Comparison of ENCODE assay signal across 17 mouse cellular contexts in genomic region chr12:24895352-24895751, GRCm38 (mm10).
A peak's percentile ranks its signal among the peaks of the same experiment; 100 is the strongest.
DNase-seq lines count a peak whose midpoint lies in the region; ATAC-seq lines count a peak whose summit lies in the region.
"Had no signal": no experiment of that assay in that cellular context is flagged by ENCODE, and none has a peak within 500 bp of the region (broad histone marks: within the 10 kb centered on the region; RNA-seq: fewer than 3 reads in every experiment).

No protein-coding gene starts in this region.

- no peaks in the 10 kb centered on the region for H3K27me3 ChIP-seq in heart, embryonic 10.5 days (ENCODE audit: insufficient read depth, poor library complexity, severe bottlenecking)
- H3K27me3 ChIP-seq in lung, embryonic 16.5 days (ENCODE audit: control insufficient read depth, insufficient read depth, low read depth, low read length) = no peaks in the 10 kb centered on the region
- no peaks in the 10 kb centered on the region for H3K27me3 ChIP-seq in neural tube, embryonic 15.5 days (replicated peaks)
- H3K27me3 ChIP-seq in forebrain, embryonic 15.5 days = no peaks in the 10 kb centered on the region
- H3K27me3 ChIP-seq: embryonic facial prominence, embryonic 12.5 days; midbrain, embryonic 15.5 days; neural tube, embryonic 12.5 days had no signal

- no peak overlapping the region for H3K4me3 ChIP-seq in heart, embryonic 10.5 days
- no peak overlapping the region for H3K4me3 ChIP-seq in lung, embryonic 16.5 days (ENCODE audit: low read length)
- no peak overlapping the region for H3K4me3 ChIP-seq in neural tube, embryonic 15.5 days (replicated peaks)
- no peak overlapping the region for H3K4me3 ChIP-seq in forebrain, embryonic 15.5 days
- H3K4me3 ChIP-seq: embryonic facial prominence, embryonic 12.5 days; midbrain, embryonic 15.5 days; neural tube, embryonic 12.5 days had no signal

- no peak overlapping the region for H3K9ac ChIP-seq in lung, embryonic 16.5 days (ENCODE audit: low read length)
- no peak overlapping the region for H3K9ac ChIP-seq in neural tube, embryonic 15.5 days (replicated peaks)
- H3K9ac ChIP-seq in forebrain, embryonic 15.5 days (replicated peaks) = no peak overlapping the region
- H3K9ac ChIP-seq: embryonic facial prominence, embryonic 12.5 days; midbrain, embryonic 15.5 days; neural tube, embryonic 12.5 days had no signal

- no peak overlapping the region for H3K27ac ChIP-seq in heart, embryonic 10.5 days
- no peak overlapping the region for H3K27ac ChIP-seq in lung, embryonic 16.5 days (ENCODE audit: low read length)
- H3K27ac ChIP-seq in neural tube, embryonic 15.5 days (replicated peaks) = no peak overlapping the region
- no peak overlapping the region for H3K27ac ChIP-seq in forebrain, embryonic 15.5 days (replicated peaks)
- H3K27ac ChIP-seq: embryonic facial prominence, embryonic 12.5 days; neural tube, embryonic 12.5 days had no signal

- 79% methylated on average over 5 of the region's 5 CpGs for WGBS in heart, embryonic 10.5 days
- WGBS in lung, embryonic 16.5 days = 57% methylated on average over 5 of the region's 5 CpGs
- WGBS in neural tube, embryonic 15.5 days = 87% methylated on average over 5 of the region's 5 CpGs
- WGBS in forebrain, embryonic 15.5 days = 93% methylated on average over 5 of the region's 5 CpGs

- peak; percentile 38 for DNase-seq in heart, adult 8-10 months (ENCODE audit: low spot score)
- no peak for DNase-seq in heart, embryonic 10.5 days (ENCODE audit: low spot score)
- peak; percentile 56 for DNase-seq in Muller cell, postnatal 12 days (ENCODE audit: inconsistent ontology term)
- DNase-seq in left cerebral cortex, adult 9 months (ENCODE audit: low spot score in 2 of 2) = no peak
- DNase-seq: cerebellum, adult 9-10 months; gastrocnemius, postnatal 36 days; kidney, postnatal 4 days; right cerebral cortex, adult 18-20 months; thymus, postnatal 36 days had no signal

- H3K9me3 ChIP-seq in heart, embryonic 10.5 days = no peaks in the 10 kb centered on the region
- H3K9me3 ChIP-seq in lung, embryonic 16.5 days (ENCODE audit: control insufficient read depth, low read length) = no peaks in the 10 kb centered on the region
- H3K9me3 ChIP-seq in neural tube, embryonic 15.5 days (replicated peaks) = no peaks in the 10 kb centered on the region
- no peaks in the 10 kb centered on the region for H3K9me3 ChIP-seq in forebrain, embryonic 15.5 days
- H3K9me3 ChIP-seq: embryonic facial prominence, embryonic 12.5 days; midbrain, embryonic 15.5 days; neural tube, embryonic 12.5 days had no signal

- 0 out of 2 replicates have a peak, but pooled peaks have one; percentile 16 for ATAC-seq in common myeloid progenitor, adult 5-6 weeks (replicated peaks; ENCODE audit: low read depth, poor library complexity, severe bottlenecking)
- peak; percentile 53 for ATAC-seq in lung, embryonic 16.5 days (ENCODE audit: low read depth)
- no peak for ATAC-seq in neural tube, embryonic 15.5 days (ENCODE audit: low FRiP score)
- ATAC-seq in forebrain, embryonic 15.5 days (replicated peaks) = no peak
- ATAC-seq: forebrain, embryonic 16.5 days; midbrain, embryonic 15.5 days had no signal

- no peak overlapping the region for H3K4me2 ChIP-seq in lung, embryonic 16.5 days (ENCODE audit: low read depth, low read length)
- H3K4me2 ChIP-seq in neural tube, embryonic 15.5 days = no peak overlapping the region
- no peak overlapping the region for H3K4me2 ChIP-seq in forebrain, embryonic 15.5 days (replicated peaks)
- H3K4me2 ChIP-seq: embryonic facial prominence, embryonic 12.5 days; midbrain, embryonic 15.5 days; neural tube, embryonic 12.5 days had no signal

- peaks cover 26% of the 10 kb centered on the region for H3K4me1 ChIP-seq in heart, embryonic 10.5 days
- H3K4me1 ChIP-seq in lung, embryonic 16.5 days (replicated peaks; ENCODE audit: control insufficient read depth, insufficient read depth, low read length) = peaks cover 19% of the 10 kb centered on the region
- peaks cover 16% of the 10 kb centered on the region for H3K4me1 ChIP-seq in neural tube, embryonic 15.5 days
- peaks cover 9% of the 10 kb centered on the region for H3K4me1 ChIP-seq in forebrain, embryonic 15.5 days

- H3K36me3 ChIP-seq in heart, embryonic 10.5 days = peaks cover 21% of the 10 kb centered on the region; the same call in 1 of the 2 replicates
- H3K36me3 ChIP-seq in lung, embryonic 16.5 days (ENCODE audit: control insufficient read depth, insufficient read depth, low read length) = no peaks in the 10 kb centered on the region
- H3K36me3 ChIP-seq in neural tube, embryonic 15.5 days = peaks cover 12% of the 10 kb centered on the region
- peaks cover 21% of the 10 kb centered on the region for H3K36me3 ChIP-seq in forebrain, embryonic 15.5 days

Comparison
In these comparisons a context has a peak if more than half of its experiments do, and no peak if none do; other contexts are left out.
1. DNase-seq: peak in heart, adult 8-10 months (single experiment) and Muller cell, postnatal 12 days (single experiment); none in heart, embryonic 10.5 days (single experiment) and left cerebral cortex, adult 9 months (0 of 2).
2. ATAC-seq: peak in common myeloid progenitor, adult 5-6 weeks (single experiment) and lung, embryonic 16.5 days (single experiment); none in neural tube, embryonic 15.5 days (single experiment) and forebrain, embryonic 15.5 days (single experiment).